Mouse (Mus musculus): ENCODE results near the gene Guca1a.

GRCm38 (mm10) chr17:47430815-47431214 is 30.4 kb upstream of the Guca1a start:
- TF ChIP-seq CTCF (IDR thresholded peaks at IDR 0.05; ENCODE audit: borderline replicate concordance, control insufficient read depth, extremely low read depth, insufficient read depth, low read length, poor library complexity) = no peak
- TF ChIP-seq POLR2A (IDR thresholded peaks at IDR 0.05; ENCODE audit: control insufficient read depth, extremely low read depth, insufficient read depth, low read length, poor library complexity) = no peak

All from thymus, adult 2 months (tissue).